Mouse (Mus musculus): ENCODE data around the gene Arhgap45.

- no peak for TF ChIP-seq CTCF (conservative IDR thresholded peaks at IDR 0.05; ENCODE audit: low read length)
- TF ChIP-seq POU5F1 (IDR thresholded peaks at IDR 0.05; ENCODE audit: borderline replicate concordance, low read length) = no peak
Observed at GRCm38 (mm10) chr10:80078366-80078765, 61.9 kb downstream of the Arhgap45 start.
